Comparison of ENCODE assay signal across 8 mouse cellular contexts in genomic region chr11:118511851-118512250, GRCm38 (mm10). TPM values are rescaled to one million over a fixed set of nuclear protein-coding genes. Genes with fewer than 3 reads are reported as not detected.
DNase-seq lines count a peak whose midpoint lies in the region; ATAC-seq and TF ChIP-seq lines count a peak whose summit lies in the region.

No protein-coding gene starts in this region.

- no peak overlapping the region for H3K4me3 ChIP-seq in lung, embryonic 14.5 days (ENCODE audit: low read depth, low read length)
- no peak overlapping the region for H3K4me3 ChIP-seq in lung, adult 2 months (replicated peaks; ENCODE audit: extremely low read depth, low read depth, low read length)
- H3K4me3 ChIP-seq in midbrain, postnatal 0 days (ENCODE audit: low read depth, low read length), result no peak overlapping the region

- H3K4me2 ChIP-seq in lung, embryonic 14.5 days, result peak overlapping the region; percentile 4; the same call in 1 of the 2 replicates
- no peak overlapping the region for H3K4me2 ChIP-seq in midbrain, postnatal 0 days (ENCODE audit: low read depth, low read length, poor library complexity, severe bottlenecking)

- no peak for TF ChIP-seq CTCF in lung, embryonic 14.5 days (IDR thresholded peaks at IDR 0.05; ENCODE audit: low read depth)
- TF ChIP-seq CTCF in lung, adult 2 months (IDR thresholded peaks at IDR 0.05; ENCODE audit: insufficient read depth, low read length), result no peak
- TF ChIP-seq CTCF in midbrain, postnatal 0 days (IDR thresholded peaks at IDR 0.05), result no peak

- H3K4me1 ChIP-seq in lung, embryonic 14.5 days (ENCODE audit: insufficient read depth), result peaks cover 7% of the 10 kb centered on the region; the same call in 1 of the 2 replicates
- H3K4me1 ChIP-seq in lung, adult 2 months (ENCODE audit: control insufficient read depth, insufficient read depth, low read length), result no peaks in the 10 kb centered on the region
- no peaks in the 10 kb centered on the region; the same call in 1 of the 2 replicates for H3K4me1 ChIP-seq in midbrain, postnatal 0 days (ENCODE audit: insufficient read depth, low read length)

- H3K9ac ChIP-seq in lung, embryonic 14.5 days, result no peak overlapping the region
- H3K9ac ChIP-seq in midbrain, postnatal 0 days (replicated peaks; ENCODE audit: low read length, poor library complexity, severe bottlenecking), result 0 out of 2 replicates have a peak overlapping the region, but pooled peaks have one; percentile 13

- no peaks in the 10 kb centered on the region for H3K9me3 ChIP-seq in lung, embryonic 14.5 days (ENCODE audit: low read depth, low read length)
- no peaks in the 10 kb centered on the region for H3K9me3 ChIP-seq in midbrain, postnatal 0 days (ENCODE audit: low read length)

- peak; percentile 31 for DNase-seq in lung, embryonic 14.5 days
- no peak for DNase-seq in lung, adult 2 months
- DNase-seq in cerebellum, adult 9-11 months, result peak; percentile 59
- DNase-seq in heart, postnatal 10 days, result peak; percentile 48 to 63
- peak; percentile 52 for DNase-seq in large intestine, adult 2 months (ENCODE audit: low read depth, low spot score)
- DNase-seq in midbrain, postnatal 0 days (ENCODE audit: low spot score), result peak; percentile 67
- DNase-seq in retina, postnatal 1 day, result no peak

- no peak for TF ChIP-seq POLR2A in lung, adult 2 months (IDR thresholded peaks at IDR 0.05; ENCODE audit: borderline replicate concordance, extremely low read depth, low read depth, low read length)

- H3K36me3 ChIP-seq in lung, embryonic 14.5 days (ENCODE audit: insufficient read depth), result no peaks in the 10 kb centered on the region
- no peaks in the 10 kb centered on the region for H3K36me3 ChIP-seq in midbrain, postnatal 0 days (ENCODE audit: insufficient read depth, low read length)

- H3K27me3 ChIP-seq in lung, embryonic 14.5 days (ENCODE audit: insufficient read depth, low read length), result 0 out of 2 replicates have a peak, but pooled peaks cover 3% of the 10 kb centered on the region
- H3K27me3 ChIP-seq in midbrain, postnatal 0 days (ENCODE audit: insufficient read depth, low read length), result no peaks in the 10 kb centered on the region

- 40% methylated on average over 6 of the region's 6 CpGs for WGBS in lung, embryonic 14.5 days
- 35% methylated on average over 6 of the region's 6 CpGs for WGBS in lung, adult 2 months
- 18% methylated on average over 6 of the region's 6 CpGs for WGBS in large intestine, adult 2 months
- WGBS in midbrain, postnatal 0 days, result 54% methylated on average over 6 of the region's 6 CpGs

- H3K27ac ChIP-seq in lung, embryonic 14.5 days (ENCODE audit: low read depth), result no peak overlapping the region
- no peak overlapping the region for H3K27ac ChIP-seq in midbrain, postnatal 0 days (ENCODE audit: low read depth, low read length)

- no peak for ATAC-seq in lung, embryonic 14.5 days (ENCODE audit: insufficient read depth)
- ATAC-seq in midbrain, postnatal 0 days (ENCODE audit: low FRiP score), result no peak
- ATAC-seq in CD4-positive, CD25-positive, alpha-beta regulatory T cell, adult 4 months, result no peak

- intact Hi-C loops in heart, postnatal 10 days (cut with DNase I), result no loop called here

RNA-seq across cellular contexts. Expression of gene Engase, which starts 35.2 kb away (rescaled TPM):
- polyA plus RNA-seq in lung, embryonic 14.5 days (2014; fragmentation: Nextera tagmentation; extraction: Ambion mirVana), result 7.0 and 10.5 TPM in 2 replicates
- 12.9 and 17.0 TPM in 2 replicates for polyA plus RNA-seq in lung, adult 2 months (2012; rRNA removed)
- total RNA-seq in heart, postnatal 10 days (2021), result 1 to 10 TPM; 6.6 to 7.1 TPM
- 27.0 and 33.1 TPM in 2 replicates for polyA plus RNA-seq in large intestine, adult 2 months (2012; rRNA removed)
- 8.7 and 13.6 TPM in 2 replicates for total RNA-seq in midbrain, postnatal 0 days (2014; rRNA removed)
- polyA plus RNA-seq in midbrain, postnatal 0 days (2015; fragmentation: Nextera tagmentation; extraction: Ambion mirVana), result 5.1 and 5.3 TPM in 2 replicates
- 1 to 10 TPM; 2.3 to 5.1 TPM for polyA plus RNA-seq in CD4-positive, CD25-positive, alpha-beta regulatory T cell, adult 4 months (2017; shearing (Covaris generic))

Comparison
In these comparisons a context has a peak if more than half of its experiments do, and no peak if none do; other contexts are left out.
1. DNase-seq: peak in lung, embryonic 14.5 days (single experiment), cerebellum, adult 9-11 months (single experiment), heart, postnatal 10 days (2 of 2), large intestine, adult 2 months (single experiment) and midbrain, postnatal 0 days (single experiment); none in lung, adult 2 months (single experiment) and retina, postnatal 1 day (single experiment).